Mouse (Mus musculus) neutrophil, adult 5-6 weeks (primary cell): ENCODE measurements around the gene Spa17. TPM values are rescaled to one million over a fixed set of nuclear protein-coding genes. Genes with fewer than 3 reads are reported as not detected.

ENCODE experiments used
- ATAC-seq: fragments of 151-379, 151-347 bp; 2 replicates; pipeline ENCODE4 v1.8.0; 2017; ENCODE audit warnings: mild to moderate bottlenecking, moderate TSS enrichment; ENCODE audit not compliant: insufficient number of reproducible peaks, poor library complexity, low FRiP score, severe bottlenecking; ENCODE audit errors: extremely low read depth
- total RNA-seq: library from RNA; stranded (forward); fragments of 200-1000 nt; gene quantifications from 2 replicates; pipeline ENCODE4 v1.2.3, GENCODE M21; 2017

Gene Spa17
- 2.2 and 2.9 TPM in 2 replicates for total RNA-seq

- peak; percentile 79 for ATAC-seq
Measured at GRCm38 (mm10) chr9:37613182-37613910, at the start of gene Spa17. Gene Spa17 (minus strand): TSS chr9:37613722.

- no peak for ATAC-seq
Measured at GRCm38 (mm10) chr9:37663210-37663609, 49.7 kb upstream of the Spa17 start.

- no peak for ATAC-seq
Measured at GRCm38 (mm10) chr9:37659413-37659812, 45.9 kb upstream of the Spa17 start.

- peak; percentile 51 for ATAC-seq
Measured at GRCm38 (mm10) chr9:37656931-37657481, 43.5 kb upstream of the Spa17 start, which contains the start of gene Tbrg1. Gene Tbrg1 (minus strand): TSS chr9:37657312.

GRCm38 (mm10) chr9:37656439-37656881 lies 42.9 kb upstream of the Spa17 start:
- peak; percentile 50 for ATAC-seq

- ATAC-seq, result peak; percentile 17; the same call in 1 of the 2 replicates
Measured at GRCm38 (mm10) chr9:37655961-37656360, 42.4 kb upstream of the Spa17 start.

GRCm38 (mm10) chr9:37653836-37654235 lies 40.3 kb upstream of the Spa17 start:
- no peak for ATAC-seq

- no peak for ATAC-seq
Measured at GRCm38 (mm10) chr9:37650639-37651038, 37.1 kb upstream of the Spa17 start.

GRCm38 (mm10) chr9:37646246-37646645 lies 32.7 kb upstream of the Spa17 start:
- ATAC-seq, result no peak

- no peak for ATAC-seq
Measured at GRCm38 (mm10) chr9:37638721-37639120, 25.2 kb upstream of the Spa17 start.

- no peak for ATAC-seq
Measured at GRCm38 (mm10) chr9:37636800-37637542, 23.4 kb upstream of the Spa17 start.

- peak; percentile 56; the same call in 1 of the 2 replicates for ATAC-seq
Measured at GRCm38 (mm10) chr9:37636335-37636734, 22.8 kb upstream of the Spa17 start.

GRCm38 (mm10) chr9:37634269-37634668 lies 20.7 kb upstream of the Spa17 start:
- ATAC-seq, result no peak

GRCm38 (mm10) chr9:37632305-37632704 lies 18.8 kb upstream of the Spa17 start:
- no peak for ATAC-seq

GRCm38 (mm10) chr9:37629941-37630340 lies 16.4 kb upstream of the Spa17 start:
- no peak for ATAC-seq

GRCm38 (mm10) chr9:37628581-37628980 lies 15.1 kb upstream of the Spa17 start:
- ATAC-seq, result no peak

GRCm38 (mm10) chr9:37627263-37627662 lies 13.7 kb upstream of the Spa17 start:
- no peak for ATAC-seq

- no peak for ATAC-seq
Measured at GRCm38 (mm10) chr9:37626103-37626567, 12.6 kb upstream of the Spa17 start.

- ATAC-seq, result no peak
Measured at GRCm38 (mm10) chr9:37625641-37626040, 12.1 kb upstream of the Spa17 start.

- ATAC-seq, result no peak
Measured at GRCm38 (mm10) chr9:37625129-37625528, 11.6 kb upstream of the Spa17 start.
